Mouse (Mus musculus) midbrain, embryonic 12.5 days (tissue): ENCODE results near the gene Grin3a. TPM values are rescaled to one million over a fixed set of nuclear protein-coding genes. Genes with fewer than 3 reads are reported as not detected.
A peak's percentile ranks its signal among the peaks of the same experiment; 100 is the strongest.

Experiments
- ATAC-seq: fragments of 200-750 bp; cut with Nextera tagmentation; 2 replicates; pipeline ENCODE4 v1.8.0; 2017; ENCODE audit warnings: low read depth, moderate TSS enrichment, moderate library complexity; ENCODE audit not compliant: low FRiP score
- H3K27ac ChIP-seq: fragments of 300-500 bp; sonication (generic); replicated peaks from 2 replicates; pipeline ENCODE4 v1.5.1; 2016; ENCODE audit warnings: mild to moderate bottlenecking
- H3K27me3 ChIP-seq: fragments of 300-500 bp; sonication (generic); 2 replicates; pipeline ENCODE4 v1.6.1; 2016; ENCODE audit warnings: mild to moderate bottlenecking
- H3K36me3 ChIP-seq: fragments of 300-500 bp; sonication (generic); 2 replicates; pipeline ENCODE4 v1.6.1; 2016
- H3K4me1 ChIP-seq: fragments of 300-500 bp; sonication (generic); 2 replicates; pipeline ENCODE4 v1.6.1; 2016
- H3K4me2 ChIP-seq: fragments of 300-500 bp; sonication (generic); replicated peaks from 2 replicates; pipeline ENCODE4 v1.6.1; 2016; ENCODE audit warnings: mild to moderate bottlenecking, moderate library complexity
- H3K4me3 ChIP-seq: fragments of 300-500 bp; sonication (generic); 2 replicates; pipeline ENCODE4 v1.5.1; 2016; ENCODE audit warnings: mild to moderate bottlenecking
- H3K9ac ChIP-seq: fragments of 300-500 bp; sonication (generic); replicated peaks from 2 replicates; pipeline ENCODE4 v1.6.1; 2016; ENCODE audit warnings: mild to moderate bottlenecking, moderate library complexity
- H3K9me3 ChIP-seq: fragments of 300-500 bp; sonication (generic); 2 replicates; pipeline ENCODE4 v1.6.1; 2016; ENCODE audit warnings: mild to moderate bottlenecking
- whole genome bisulfite sequencing: fragments of 180-500 bp; shearing (Covaris S2); methylation state at CpG from one replicate; pipeline ENCODE4 v1.1.7; 2016; 5-methylcytosine and 5-hydroxymethylcytosine counted together
- polyA plus RNA-seq: library from polyadenylated mRNA; unstranded; fragments of >200 nt; fragmentation: Nextera tagmentation; extraction: Ambion mirVana; gene quantifications from 2 replicates; pipeline ENCODE4 v1.2.1, GENCODE M21; 2016

The Grin3a gene
- polyA plus RNA-seq, 1 experiment from 2014 or later: 2.5 TPM

DNA sequence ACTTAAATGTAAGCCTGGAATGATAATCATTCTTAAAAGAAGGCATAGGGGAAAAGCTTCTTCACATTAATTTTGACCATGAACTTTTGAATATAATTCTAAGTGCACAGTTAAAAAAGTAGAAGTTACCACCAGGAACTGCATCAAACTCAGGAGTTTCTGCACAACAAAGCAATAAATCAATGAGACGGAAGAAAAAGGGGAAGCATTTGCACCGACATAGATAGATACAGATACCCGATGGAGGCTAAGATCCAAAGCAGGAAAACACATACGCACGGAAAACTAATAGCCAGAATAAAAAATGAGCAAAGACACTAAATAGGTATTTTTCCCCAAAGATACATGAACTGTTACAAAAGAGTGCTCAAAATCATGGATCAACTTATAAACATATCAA, 102.7 kb downstream of the Grin3a start:
- no peaks in the 10 kb centered on the region for H3K4me1 ChIP-seq
- no peak overlapping the region for H3K4me3 ChIP-seq
- no peaks in the 10 kb centered on the region for H3K9me3 ChIP-seq
- WGBS: 90% methylated on average over 5 of the region's 5 CpGs
- H3K9ac ChIP-seq: no peak overlapping the region
- H3K27me3 ChIP-seq: no peaks in the 10 kb centered on the region
- H3K4me2 ChIP-seq: no peak overlapping the region
- H3K27ac ChIP-seq: no peak overlapping the region
- H3K36me3 ChIP-seq: no peaks in the 10 kb centered on the region
- ATAC-seq: no peak

- Histone ChIP-seq H3K27ac (no peak overlapping the region), H3K36me3 (no peaks in the 10 kb centered on the region), H3K4me1 (no peaks in the 10 kb centered on the region), H3K9ac (no peak overlapping the region), H3K9me3 (no peaks in the 10 kb centered on the region), H3K4me3 (no peak overlapping the region), H3K4me2 (no peak overlapping the region), H3K27me3 (no peaks in the 10 kb centered on the region)
- WGBS: 92% methylated on average over 2 of the region's 2 CpGs
- ATAC-seq: no peak
Measured at GRCm38 (mm10) chr4:49741942-49742341, 103.6 kb downstream of the Grin3a start.

DNA sequence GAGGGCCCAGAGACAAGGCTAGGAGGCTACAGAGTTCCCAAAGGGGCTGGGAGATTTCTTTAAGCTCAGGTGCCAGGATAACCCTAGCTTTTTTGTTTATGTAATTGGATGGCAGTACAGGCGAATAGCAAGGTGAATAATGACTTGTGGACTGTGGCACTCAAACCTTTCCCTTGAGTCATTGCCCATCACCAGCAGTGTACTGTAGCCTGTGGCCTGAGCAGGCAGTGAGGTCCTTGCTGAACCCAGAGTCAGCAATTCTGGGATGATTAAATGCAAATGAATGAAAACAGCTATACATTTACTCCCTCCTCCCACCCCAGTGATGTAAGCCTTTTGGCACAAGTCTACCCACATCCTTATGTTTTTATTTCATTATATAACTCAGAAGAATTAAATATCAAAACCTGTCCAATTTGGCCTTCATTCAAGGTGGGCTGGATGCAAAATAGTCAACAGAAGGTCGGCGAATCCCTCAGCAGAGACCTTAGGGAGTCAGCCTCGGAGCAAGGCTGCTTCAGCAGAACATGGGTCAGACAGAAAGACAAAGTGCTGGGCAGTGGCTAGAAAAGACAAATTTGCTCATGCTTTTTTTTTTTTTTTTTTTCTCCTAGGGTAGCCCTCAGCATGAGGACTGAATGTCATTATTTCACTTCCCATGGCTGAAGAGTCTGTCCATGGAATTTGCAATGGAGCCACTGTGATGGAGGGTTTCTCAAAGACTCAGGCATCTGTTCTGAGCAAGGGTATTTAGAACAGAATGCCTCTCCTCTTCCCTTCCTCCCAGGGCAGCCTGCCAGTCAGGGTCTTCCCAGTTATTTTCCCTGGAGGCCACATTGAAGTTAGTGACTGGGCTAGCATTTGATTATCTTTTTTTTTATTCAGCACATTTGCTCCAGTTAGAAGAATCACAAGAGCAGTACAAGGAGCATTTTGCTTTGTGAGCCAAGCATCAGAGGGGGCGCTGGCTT, 104.5 kb downstream of the Grin3a start:
- Histone ChIP-seq H3K4me1 (no peaks in the 10 kb centered on the region), H3K36me3 (no peaks in the 10 kb centered on the region), H3K4me3 (no peak overlapping the region), H3K9ac (no peak overlapping the region), H3K27me3 (no peaks in the 10 kb centered on the region), H3K9me3 (no peaks in the 10 kb centered on the region), H3K4me2 (no peak overlapping the region), H3K27ac (no peak overlapping the region)
- no peak for ATAC-seq
- 81% methylated on average over 5 of the region's 5 CpGs for WGBS

DNA sequence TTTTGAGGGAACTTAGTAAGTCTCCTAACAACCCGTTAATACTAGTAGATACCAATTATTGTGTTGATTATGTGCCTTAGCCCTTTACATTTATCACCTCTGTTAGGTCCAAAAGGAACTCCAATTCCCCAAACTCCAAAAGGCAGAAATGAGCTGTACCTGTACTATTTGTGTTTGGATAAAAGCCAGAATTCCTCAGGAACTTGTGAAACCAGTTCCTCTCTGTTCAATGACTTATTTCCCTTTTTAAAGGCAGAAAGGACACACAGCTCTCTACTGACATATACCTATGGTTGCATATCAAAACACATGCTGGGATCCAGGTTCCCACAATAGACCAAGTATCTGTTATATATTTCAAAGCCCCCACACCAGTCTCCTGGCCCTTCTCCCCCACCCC, 106.0 kb downstream of the Grin3a start:
- Histone ChIP-seq H3K9me3 (no peaks in the 10 kb centered on the region), H3K4me1 (no peaks in the 10 kb centered on the region), H3K36me3 (no peaks in the 10 kb centered on the region), H3K4me3 (no peak overlapping the region), H3K4me2 (no peak overlapping the region), H3K9ac (no peak overlapping the region), H3K27me3 (no peaks in the 10 kb centered on the region), H3K27ac (no peak overlapping the region)
- no peak for ATAC-seq
- WGBS: 78% methylated on average over 1 of the region's 1 CpGs

- no peak overlapping the region for H3K27ac ChIP-seq
- H3K9me3 ChIP-seq: no peaks in the 10 kb centered on the region
- no peak overlapping the region for H3K4me3 ChIP-seq
- no peaks in the 10 kb centered on the region for H3K36me3 ChIP-seq
- no peaks in the 10 kb centered on the region for H3K27me3 ChIP-seq
- H3K9ac ChIP-seq: no peak overlapping the region
- no peak overlapping the region for H3K4me2 ChIP-seq
- H3K4me1 ChIP-seq: no peaks in the 10 kb centered on the region
- no peak for ATAC-seq
- WGBS: 35% methylated on average over 3 of the region's 3 CpGs
Measured at GRCm38 (mm10) chr4:49729326-49729725, 116.2 kb downstream of the Grin3a start.

- no peaks in the 10 kb centered on the region for H3K36me3 ChIP-seq
- no peaks in the 10 kb centered on the region for H3K9me3 ChIP-seq
- no peak overlapping the region for H3K4me2 ChIP-seq
- H3K4me1 ChIP-seq: no peaks in the 10 kb centered on the region
- no peaks in the 10 kb centered on the region for H3K27me3 ChIP-seq
- H3K4me3 ChIP-seq: no peak overlapping the region
- H3K27ac ChIP-seq: no peak overlapping the region
- ATAC-seq: no peak
- H3K9ac ChIP-seq: no peak overlapping the region
- 92% methylated on average over 2 of the region's 2 CpGs for WGBS
Measured at GRCm38 (mm10) chr4:49723908-49724307, 121.6 kb downstream of the Grin3a start.

DNA sequence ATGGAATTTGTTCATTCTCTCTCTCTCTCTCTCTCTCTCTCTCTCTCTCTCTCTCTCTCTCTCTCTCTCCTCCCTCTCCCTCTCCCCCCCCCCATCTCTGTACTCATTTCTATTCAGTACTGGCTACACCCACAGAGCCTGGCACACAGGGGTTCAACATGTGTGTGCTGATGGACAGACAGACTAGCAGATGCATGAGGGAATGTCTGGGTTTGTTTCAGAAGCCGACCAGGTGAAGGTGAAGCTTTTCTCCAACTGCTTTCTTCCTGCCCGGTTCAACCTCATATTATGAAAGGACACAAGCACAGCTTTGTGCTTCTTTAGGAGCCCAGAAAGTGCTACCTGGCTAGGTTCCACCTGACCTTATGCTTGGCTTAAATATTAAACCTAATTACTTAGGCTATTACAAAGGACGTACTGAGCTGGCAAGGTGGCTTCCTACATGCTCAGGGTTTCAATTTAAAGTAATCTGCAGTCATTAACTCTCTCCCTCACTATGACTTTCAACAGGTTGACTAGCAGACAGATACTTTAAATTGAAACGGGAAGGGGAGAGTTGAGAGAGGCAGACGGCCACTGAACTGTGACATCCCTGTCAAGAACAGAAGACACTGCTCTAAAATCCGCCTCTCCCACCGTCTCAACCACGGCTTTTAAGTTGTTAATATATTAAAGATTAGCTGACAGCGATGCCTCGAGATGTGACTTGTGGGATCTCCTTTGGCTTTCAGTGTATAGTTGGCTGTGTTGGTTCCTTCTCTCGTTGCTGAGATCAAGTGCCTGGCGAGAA, 153.9 kb downstream of the Grin3a start:
- ATAC-seq: no peak
- Histone ChIP-seq H3K4me3 (no peak overlapping the region), H3K27me3 (no peaks in the 10 kb centered on the region), H3K9ac (no peak overlapping the region), H3K9me3 (no peaks in the 10 kb centered on the region), H3K27ac (no peak overlapping the region), H3K36me3 (no peaks in the 10 kb centered on the region), H3K4me2 (no peak overlapping the region), H3K4me1 (peaks cover 4% of the 10 kb centered on the region; the same call in 1 of the 2 replicates)
- WGBS: 53% methylated on average over 12 of the region's 12 CpGs

DNA sequence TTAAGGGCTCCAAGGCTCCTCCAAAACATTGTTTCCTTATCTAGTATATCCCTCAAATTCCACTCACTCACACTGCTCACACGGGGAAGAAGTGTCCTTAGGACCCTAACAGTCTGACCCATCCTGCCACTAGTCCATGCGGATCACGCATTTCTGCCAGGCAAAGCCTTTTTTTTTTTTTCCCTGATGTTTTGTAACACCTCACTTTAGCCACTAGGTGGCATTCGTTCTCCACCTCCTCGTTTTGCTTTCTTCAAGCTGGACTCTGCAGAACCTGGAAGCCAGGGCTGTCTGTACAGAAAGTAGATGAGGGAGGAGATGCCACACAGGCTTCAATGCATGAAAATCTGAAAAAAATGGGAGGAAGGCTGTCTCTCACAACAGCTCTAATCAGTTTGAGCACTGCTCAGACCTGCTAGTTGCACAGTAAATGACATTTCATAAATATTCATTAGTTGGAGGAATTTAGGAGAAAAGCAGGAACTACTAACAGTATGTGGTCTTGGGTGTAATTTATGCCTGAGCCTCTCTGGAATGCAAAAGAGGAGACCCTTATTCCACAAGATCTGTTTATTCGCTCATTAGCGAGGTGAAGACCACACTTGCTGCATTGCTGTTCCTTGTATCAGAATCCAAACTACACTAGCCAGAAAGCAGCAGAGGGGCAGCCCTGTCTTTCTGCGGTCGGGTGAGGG, 156.8 kb downstream of the Grin3a start:
- H3K9ac ChIP-seq: no peak overlapping the region
- 14% methylated on average over 9 of the region's 9 CpGs for WGBS
- peak; percentile 90 for ATAC-seq
- H3K9me3 ChIP-seq: no peaks in the 10 kb centered on the region
- peaks cover 4% of the 10 kb centered on the region; the same call in 1 of the 2 replicates for H3K4me1 ChIP-seq
- H3K27me3 ChIP-seq: no peaks in the 10 kb centered on the region
- H3K4me3 ChIP-seq: no peak overlapping the region
- H3K27ac ChIP-seq: no peak overlapping the region
- no peak overlapping the region for H3K4me2 ChIP-seq
- no peaks in the 10 kb centered on the region for H3K36me3 ChIP-seq

GRCm38 (mm10) chr4:49681812-49682211, 163.7 kb downstream of the Grin3a start, which contains the start of gene Ppp3r2:
TSS of gene Ppp3r2 (minus strand) at chr4:49682024.
- no peaks in the 10 kb centered on the region for H3K27me3 ChIP-seq
- WGBS: 96% methylated on average over 13 of the region's 13 CpGs
- no peak for ATAC-seq
- no peak within 1 kb of the TSS for H3K4me2 ChIP-seq
- H3K4me1 ChIP-seq: no peaks in the 10 kb centered on the region
- H3K9me3 ChIP-seq: no peaks in the 10 kb centered on the region
- no peak within 1 kb of the TSS for H3K4me3 ChIP-seq
- H3K27ac ChIP-seq: no peak within 1 kb of the TSS
- H3K36me3 ChIP-seq: no peaks in the 10 kb centered on the region
- no peak within 1 kb of the TSS for H3K9ac ChIP-seq

GRCm38 (mm10) chr4:49680171-49680875, 165.2 kb downstream of the Grin3a start:
- no peaks in the 10 kb centered on the region for H3K27me3 ChIP-seq
- no peak for ATAC-seq
- WGBS: 90% methylated on average over 11 of the region's 11 CpGs
- no peaks in the 10 kb centered on the region for H3K36me3 ChIP-seq
- no peak overlapping the region for H3K4me3 ChIP-seq
- H3K9me3 ChIP-seq: no peaks in the 10 kb centered on the region
- H3K27ac ChIP-seq: no peak overlapping the region
- H3K4me2 ChIP-seq: no peak overlapping the region
- H3K9ac ChIP-seq: no peak overlapping the region
- H3K4me1 ChIP-seq: no peaks in the 10 kb centered on the region

DNA sequence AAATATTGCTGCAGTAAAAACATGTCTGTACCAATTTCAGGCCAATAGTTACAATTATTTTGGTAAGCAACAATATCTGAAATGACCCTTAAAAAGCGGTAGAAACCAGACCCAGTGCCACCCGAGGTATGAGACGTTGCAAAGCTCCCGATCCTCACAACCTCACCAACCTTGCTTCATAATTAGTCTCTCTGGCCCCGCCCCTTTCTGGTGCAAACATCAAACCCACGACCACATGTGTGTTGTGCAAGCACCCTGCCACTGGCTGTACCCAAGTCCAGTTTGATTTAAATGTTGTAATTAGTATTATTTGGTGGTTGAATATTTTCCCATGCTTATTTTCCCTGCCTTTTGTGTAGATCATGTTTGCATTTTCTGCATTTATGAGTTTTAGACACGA, 168.8 kb downstream of the Grin3a start:
- Histone ChIP-seq H3K27ac (no peak overlapping the region), H3K27me3 (no peaks in the 10 kb centered on the region), H3K4me1 (no peaks in the 10 kb centered on the region), H3K36me3 (no peaks in the 10 kb centered on the region), H3K4me2 (no peak overlapping the region), H3K9me3 (no peaks in the 10 kb centered on the region), H3K4me3 (no peak overlapping the region), H3K9ac (no peak overlapping the region)
- WGBS: 87% methylated on average over 7 of the region's 7 CpGs
- no peak for ATAC-seq
